Mouse (Mus musculus) adrenal gland, adult 10 weeks (tissue): ENCODE data around the gene Egfl7. TPM values are rescaled to one million over a fixed set of nuclear protein-coding genes. Genes with fewer than 3 reads are reported as not detected.

Source experiments
- polyA plus RNA-seq: library from polyadenylated mRNA; stranded (reverse); fragments of 350-450 nt; fragmentation: Illumina TruSeq; extraction: RNeasy Lipid Tissue Mini Kit (QIAGEN cat#74804); gene quantifications from one replicate; pipeline ENCODE4 v1.2.3, GENCODE M21; 2014; ENCODE audit warnings: low read depth, low replicate concordance

Egfl7 gene
- polyA plus RNA-seq: 9.3 TPM

DNA sequence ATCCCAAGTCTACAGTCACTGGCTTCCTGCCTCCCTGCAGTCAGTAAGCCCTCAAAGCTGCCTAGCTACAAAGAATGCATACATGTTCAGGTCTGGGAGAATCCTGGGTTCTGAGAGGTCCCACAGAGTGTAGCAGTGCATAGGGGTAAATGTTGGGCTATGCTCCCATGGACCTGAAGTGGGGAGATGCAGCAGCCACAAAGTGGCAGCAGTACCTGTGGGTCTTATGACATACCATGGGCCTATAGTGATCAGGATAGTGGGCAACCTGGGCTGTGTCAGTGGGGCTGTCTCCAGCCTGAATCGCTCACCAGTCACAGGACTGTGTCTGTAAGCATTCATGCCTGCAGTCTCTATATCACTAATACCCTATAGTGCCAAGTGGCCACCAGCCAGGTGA lies at the start of gene Egfl7:
TSS of gene Egfl7 (plus strand) at position 301 of the 400 bp plus-strand sequence.

GRCm38 (mm10) chr2:26586294-26587043 lies 6.7 kb downstream of the Egfl7 start, which contains the start of gene Gm20532:
Gene Gm20532 (plus strand): TSS chr2:26586639.

DNA sequence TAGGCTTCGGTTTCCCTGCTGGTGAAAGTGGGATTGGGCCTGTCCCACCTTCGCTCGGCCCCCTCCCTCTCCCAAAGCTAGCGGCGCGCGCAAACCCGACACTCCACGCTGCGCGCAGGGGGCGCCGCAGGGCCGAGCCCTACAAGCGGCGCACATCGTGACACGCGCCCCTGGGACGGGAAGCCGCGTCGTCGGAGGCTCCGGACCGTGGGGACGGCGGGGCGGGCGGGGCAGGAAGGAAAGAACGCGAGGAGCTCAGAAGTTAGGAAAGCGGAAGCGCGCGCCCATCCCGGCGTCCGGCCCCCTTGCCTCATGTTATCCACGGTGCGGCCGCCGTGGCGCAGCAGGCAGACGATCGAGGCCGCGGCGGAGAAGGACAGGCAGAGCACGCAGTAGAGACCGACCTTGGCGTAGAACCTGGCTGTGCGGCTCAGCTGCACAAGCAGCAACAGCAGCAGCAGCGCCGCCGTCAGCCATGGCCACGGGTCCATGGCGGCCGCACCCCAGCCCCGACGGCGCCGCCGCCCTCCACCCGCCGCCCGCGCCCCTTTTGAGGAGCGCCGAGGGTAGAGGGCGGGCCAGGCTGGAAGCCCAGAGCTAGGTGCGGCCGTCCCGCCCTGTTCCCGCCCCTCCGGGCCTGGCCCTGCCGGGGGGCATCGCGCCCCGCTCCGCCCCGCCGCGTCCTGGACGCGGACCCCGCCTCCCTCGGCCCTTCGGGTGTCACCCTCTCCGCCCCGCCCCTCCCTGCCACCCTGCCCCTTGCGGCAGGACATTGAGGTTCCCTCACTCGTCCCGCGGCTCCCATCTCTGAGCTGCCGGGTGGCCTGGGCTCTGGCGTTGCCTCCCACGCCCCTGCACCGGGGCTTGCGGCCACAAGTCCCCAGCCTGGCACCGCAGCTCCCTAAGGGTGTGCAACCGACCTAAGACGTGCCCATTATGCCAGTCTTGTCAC lies 24.2 kb downstream of the Egfl7 start, which contains the start of gene Agpat2:
TSS of gene Agpat2 (minus strand) at position 698 of the 952 bp plus-strand sequence.

DNA sequence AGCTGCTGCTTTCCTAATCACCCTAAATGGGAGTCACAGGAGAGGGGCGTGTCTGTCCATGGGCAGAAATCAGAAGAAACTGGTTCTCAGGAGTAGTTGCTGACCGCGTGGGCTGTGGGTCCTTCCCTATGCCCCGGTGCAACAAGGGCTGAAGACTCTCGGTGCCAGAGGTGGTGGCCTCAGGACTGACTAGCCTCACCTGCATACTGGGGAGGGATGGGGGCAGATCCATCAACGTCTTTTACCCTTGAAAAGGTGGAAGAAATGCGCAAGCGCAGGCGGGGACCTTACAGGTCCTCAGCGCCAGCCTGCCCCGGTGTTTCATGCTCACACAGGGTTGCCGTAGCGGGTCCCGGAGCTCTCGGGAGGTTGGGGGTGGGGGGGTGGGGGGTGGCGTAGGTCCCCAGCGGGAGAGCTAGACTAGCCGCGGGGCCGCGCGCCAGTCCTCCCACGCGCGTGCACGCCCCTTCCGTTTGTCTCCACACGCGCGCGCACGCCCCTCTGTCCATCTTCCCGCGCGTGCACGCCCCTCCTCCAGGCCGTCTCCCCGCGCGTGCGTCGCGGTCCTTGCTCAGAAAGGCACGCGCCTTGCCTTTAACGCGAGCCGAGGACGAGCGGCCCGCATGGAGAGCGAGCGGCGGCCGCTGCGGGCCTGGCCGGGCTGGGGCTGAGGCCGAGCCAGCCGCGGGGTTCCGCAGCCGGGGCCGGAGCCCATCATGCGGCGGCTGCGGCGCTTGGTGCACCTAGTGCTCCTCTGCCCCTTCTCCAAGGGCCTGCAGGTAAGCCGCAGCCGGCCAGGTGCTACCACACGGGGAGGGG lies 48.3 kb downstream of the Egfl7 start, which contains the start of gene Fam69b:
TSS of gene Fam69b (plus strand) at position 537 of the 819 bp plus-strand sequence.

Other genes starting within 250 kb of the Egfl7 start
- gene Dnlz, start 227.9 kb upstream of the Egfl7 start, polyA plus RNA-seq: 1.4 TPM
- gene Card9, start 219.1 kb upstream of the Egfl7 start, polyA plus RNA-seq: not detected
- gene Snapc4, start 199.4 kb upstream of the Egfl7 start, polyA plus RNA-seq: 13.1 TPM
- gene Entr1, start 190.7 kb upstream of the Egfl7 start, polyA plus RNA-seq: 36.0 TPM
- gene Pmpca, start 190.7 kb upstream of the Egfl7 start, polyA plus RNA-seq: 199 TPM
- gene Inpp5e, start 170.8 kb upstream of the Egfl7 start, polyA plus RNA-seq: 9.9 TPM
- gene Sec16a, start 134.8 kb upstream of the Egfl7 start, polyA plus RNA-seq: 52.7 TPM
- 2.2 TPM for gene Notch1, start 63.4 kb upstream of the Egfl7 start, polyA plus RNA-seq
- gene Gm20532, start 6.6 kb downstream of the Egfl7 start, polyA plus RNA-seq: not detected
- gene Agpat2, start 24.4 kb downstream of the Egfl7 start, polyA plus RNA-seq: 19.9 TPM
- not detected for gene Fam69b, start 48.4 kb downstream of the Egfl7 start, polyA plus RNA-seq
- not detected for gene Lcn4, start 91.3 kb downstream of the Egfl7 start, polyA plus RNA-seq